Mouse (Mus musculus) C2C12 (cell line): ENCODE results near the gene Anxa5. TPM values are rescaled to one million over a fixed set of nuclear protein-coding genes. Genes with fewer than 3 reads are reported as not detected.

Experiments used
- H3K27me3 ChIP-seq: one replicate; pipeline ENCODE4 v1.6.1; 2011; ENCODE audit not compliant: control insufficient read depth, insufficient read depth, insufficient read length
- H3K36me3 ChIP-seq: one replicate; pipeline ENCODE4 v1.6.1; 2011; ENCODE audit not compliant: control insufficient read depth, insufficient read depth
- H3K4me3 ChIP-seq: one replicate; pipeline ENCODE4 v1.5.1; 2011; ENCODE audit warnings: mild to moderate bottlenecking, control low read depth; ENCODE audit not compliant: poor library complexity, insufficient read depth, severe bottlenecking
- H3K79me2 ChIP-seq: one replicate; pipeline ENCODE4 v1.6.1; 2011; ENCODE audit not compliant: control insufficient read depth, insufficient read depth
- H3K79me3 ChIP-seq: one replicate; pipeline ENCODE4 v1.6.1; 2011; ENCODE audit warnings: low read depth, control low read depth
- H3ac ChIP-seq: one replicate; pipeline ENCODE3; 2011; ENCODE audit warnings: low read depth; ENCODE audit not compliant: control insufficient read depth, insufficient read length
- CEBPB ChIP-seq: IDR thresholded peaks from one replicate; pipeline ENCODE4 v1.6.1; 2011; ENCODE audit warnings: low read depth, mild to moderate bottlenecking, control low read depth, moderate library complexity
- CTCF ChIP-seq: IDR thresholded peaks from one replicate; pipeline ENCODE4 v1.5.1; 2011; ENCODE audit not compliant: control insufficient read depth, insufficient read depth, insufficient read length
- FOSL1 ChIP-seq: IDR thresholded peaks from one replicate; pipeline ENCODE4 v1.8.0; 2011; ENCODE audit warnings: mild to moderate bottlenecking, low read length; ENCODE audit not compliant: poor library complexity, insufficient read depth, severe bottlenecking
- MAX ChIP-seq: IDR thresholded peaks from one replicate; pipeline ENCODE4 v1.6.1; 2011; ENCODE audit warnings: mild to moderate bottlenecking, control low read depth
- MYOD1 ChIP-seq: IDR thresholded peaks from one replicate; pipeline ENCODE4 v1.6.1; 2011; ENCODE audit warnings: low read depth; ENCODE audit not compliant: control insufficient read depth, insufficient read length
- MYOG ChIP-seq: IDR thresholded peaks from one replicate; pipeline ENCODE4 v1.6.1; 2011; ENCODE audit not compliant: control insufficient read depth, insufficient read length; ENCODE audit errors: extremely low read depth
- USF1 ChIP-seq: IDR thresholded peaks from one replicate; pipeline ENCODE4 v1.6.1; 2011; ENCODE audit warnings: low read depth, mild to moderate bottlenecking, control low read depth, moderate library complexity
- polyA plus RNA-seq: library from polyadenylated mRNA; unstranded; fragments of >200 nt; fragmentation: generic; extraction: Trizol; gene quantifications from one replicate; pipeline ENCODE4 v1.2.1, GENCODE M21; 2012; ENCODE audit warnings: missing spikeins

The Anxa5 gene
- polyA plus RNA-seq, 1 experiment: 441 TPM

DNA sequence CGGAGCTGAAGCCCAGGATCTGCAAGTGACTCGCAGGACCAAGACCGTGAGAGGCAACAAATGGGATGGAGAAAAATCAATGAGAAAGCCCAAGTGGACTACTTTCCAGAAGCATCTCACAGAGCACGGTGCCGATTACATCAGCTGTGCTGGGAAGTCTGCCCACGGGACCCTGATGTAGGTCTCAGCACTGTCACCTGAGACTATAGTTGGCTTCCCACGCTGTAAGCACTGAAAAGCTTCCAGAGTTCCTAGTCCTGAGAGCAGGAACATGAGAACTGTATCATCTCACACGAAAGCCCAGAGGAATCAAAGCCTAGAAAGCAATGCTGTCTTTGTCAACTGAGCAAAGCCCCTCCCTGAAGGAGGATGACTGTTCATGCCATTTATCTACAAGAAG is 20.6 kb downstream of the Anxa5 start:
- TF ChIP-seq USF1: no peak
- TF ChIP-seq MYOD1: no peak
- TF ChIP-seq CTCF: no peak
- no peak for TF ChIP-seq FOSL1
- TF ChIP-seq MAX: no peak
- TF ChIP-seq CEBPB: no peak
- no peaks in the 10 kb centered on the region for H3K27me3 ChIP-seq
- peaks cover 4% of the 10 kb centered on the region for H3K79me3 ChIP-seq
- no peak overlapping the region for H3K4me3 ChIP-seq
- no peak overlapping the region for H3ac ChIP-seq
- H3K36me3 ChIP-seq: peaks cover 99% of the 10 kb centered on the region
- peaks cover 26% of the 10 kb centered on the region for H3K79me2 ChIP-seq

DNA sequence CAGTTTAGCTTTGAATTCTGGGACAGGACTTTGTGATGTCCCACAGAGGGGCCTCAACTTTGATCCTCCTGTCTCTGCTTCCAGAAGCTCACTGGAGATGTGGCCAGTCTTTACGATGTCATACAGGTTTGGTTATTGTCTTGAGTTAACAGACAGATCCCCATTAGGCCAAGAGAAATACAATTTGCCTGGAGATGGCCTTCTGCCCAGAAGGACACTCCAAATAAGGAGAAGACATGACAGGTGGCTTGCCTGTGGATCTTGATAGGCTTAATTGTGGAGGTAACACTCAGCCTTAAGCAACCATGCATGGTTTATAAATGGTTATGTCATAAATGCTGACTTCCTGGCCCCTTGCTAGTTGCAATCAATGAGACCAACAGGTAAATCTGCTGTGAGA is 23.2 kb downstream of the Anxa5 start:
- no peaks in the 10 kb centered on the region for H3K27me3 ChIP-seq
- peaks cover 12% of the 10 kb centered on the region for H3K79me2 ChIP-seq
- H3ac ChIP-seq: no peak overlapping the region
- TF ChIP-seq USF1 (no peak), MYOD1 (peak; percentile 85), CEBPB (no peak)
- H3K79me3 ChIP-seq: peaks cover 2% of the 10 kb centered on the region
- no peak overlapping the region for H3K4me3 ChIP-seq
- peaks cover 91% of the 10 kb centered on the region for H3K36me3 ChIP-seq

DNA sequence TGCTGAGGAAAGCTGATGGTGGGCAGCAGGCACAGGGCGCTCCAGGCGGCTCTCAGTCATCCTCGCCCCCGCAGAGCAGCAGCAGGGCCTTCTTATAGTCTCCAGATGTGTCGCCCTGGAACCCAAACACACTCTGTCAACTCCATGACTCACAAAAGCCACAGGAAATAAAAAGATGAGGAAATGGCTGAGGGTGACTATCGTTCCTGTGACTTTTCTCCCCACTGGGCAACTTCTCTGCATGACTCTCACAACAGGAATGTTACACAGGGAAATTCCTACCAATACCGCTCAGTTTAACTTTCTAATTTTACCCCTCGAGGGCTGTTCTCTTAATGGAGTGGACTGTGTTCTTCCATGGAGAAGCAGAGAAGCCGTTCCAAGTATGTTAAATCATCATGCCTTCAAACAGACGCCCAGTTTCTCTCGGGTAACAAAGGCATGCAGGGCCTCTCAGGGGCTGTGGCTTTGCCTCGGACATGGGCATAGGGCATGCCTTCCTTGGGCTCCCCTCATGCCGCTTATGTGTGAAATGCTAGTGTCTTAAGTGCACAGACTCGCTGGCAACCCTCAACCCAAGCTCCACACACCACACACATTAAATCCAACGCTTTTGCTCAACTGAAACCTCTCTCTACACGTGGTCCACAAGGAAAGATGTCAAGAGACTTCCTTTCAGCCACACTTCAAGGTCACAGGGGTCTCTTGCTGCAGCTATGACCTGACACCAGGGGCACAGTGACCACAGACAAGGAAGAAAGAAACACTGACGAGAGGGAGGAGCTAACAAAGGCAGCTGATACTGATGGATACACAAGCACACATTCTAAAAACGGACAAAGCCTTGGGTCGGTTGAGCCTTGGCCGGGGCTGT is 26.2 kb downstream of the Anxa5 start:
- H3K36me3 ChIP-seq: peaks cover 83% of the 10 kb centered on the region

DNA sequence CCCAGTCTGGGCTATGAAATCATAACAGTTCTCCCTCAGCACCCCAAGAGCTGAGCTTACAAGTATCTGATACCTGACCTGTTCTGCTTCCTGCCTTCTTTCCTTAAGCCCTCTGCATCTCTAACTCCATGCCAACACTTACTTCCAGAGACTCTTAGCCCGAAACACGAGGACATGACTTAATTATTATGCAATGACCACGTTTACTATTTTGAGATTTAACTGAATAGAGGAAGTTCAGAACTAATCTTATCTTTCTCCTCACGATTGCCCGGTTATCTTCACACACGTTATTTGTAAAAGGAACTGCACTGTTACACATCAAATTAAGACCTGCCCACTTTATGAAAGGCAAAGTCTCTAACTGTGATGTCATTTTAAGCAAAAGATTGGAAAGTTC is 28.8 kb downstream of the Anxa5 start:
- TF ChIP-seq CEBPB (no peak), CTCF (no peak)
- H3K36me3 ChIP-seq: peaks cover 59% of the 10 kb centered on the region
- H3K79me2 ChIP-seq: no peaks in the 10 kb centered on the region
- no peaks in the 10 kb centered on the region for H3K27me3 ChIP-seq
- no peak overlapping the region for H3ac ChIP-seq
- no peak overlapping the region for H3K4me3 ChIP-seq
- H3K79me3 ChIP-seq: no peaks in the 10 kb centered on the region

More for the DNA sequence above, 26.2 kb downstream of the Anxa5 start:
- Histone ChIP-seq H3K79me3 (no peaks in the 10 kb centered on the region), H3ac (peak overlapping the region; percentile 38), H3K79me2 (no peaks in the 10 kb centered on the region), H3K27me3 (no peaks in the 10 kb centered on the region), H3K4me3 (no peak overlapping the region)
- TF ChIP-seq MYOG (no peak), MAX (peak; percentile 85), FOSL1 (peak; percentile 85), CTCF (no peak), MYOD1 (peak; percentile 28), CEBPB (peak; percentile 83)

DNA sequence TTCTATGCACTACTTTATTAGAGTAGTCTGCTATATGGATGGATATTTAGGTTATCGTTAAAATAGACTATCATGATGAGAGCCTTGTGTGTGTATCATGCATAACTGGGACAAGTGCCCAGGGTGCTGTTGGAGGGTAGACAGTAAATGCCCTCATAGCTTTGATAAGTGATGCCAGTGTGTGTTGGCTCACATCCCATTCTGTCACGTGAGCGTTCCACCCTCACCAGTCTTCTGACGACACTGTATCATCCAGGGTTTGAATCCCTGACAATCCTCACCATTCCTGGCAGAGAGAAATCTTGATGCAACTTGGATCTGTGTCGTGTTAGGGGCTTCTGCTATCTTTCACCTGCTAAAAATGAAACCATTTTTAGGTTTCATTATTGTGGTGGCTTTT is 29.2 kb downstream of the Anxa5 start:
- H3ac ChIP-seq: no peak overlapping the region
- H3K79me2 ChIP-seq: no peaks in the 10 kb centered on the region
- no peak for TF ChIP-seq CEBPB
- TF ChIP-seq USF1: peak; percentile 58
- no peak for TF ChIP-seq MAX
- no peak for TF ChIP-seq FOSL1
- no peak for TF ChIP-seq MYOD1
- H3K4me3 ChIP-seq: no peak overlapping the region
- H3K36me3 ChIP-seq: peaks cover 55% of the 10 kb centered on the region
- no peaks in the 10 kb centered on the region for H3K79me3 ChIP-seq
- H3K27me3 ChIP-seq: no peaks in the 10 kb centered on the region

DNA sequence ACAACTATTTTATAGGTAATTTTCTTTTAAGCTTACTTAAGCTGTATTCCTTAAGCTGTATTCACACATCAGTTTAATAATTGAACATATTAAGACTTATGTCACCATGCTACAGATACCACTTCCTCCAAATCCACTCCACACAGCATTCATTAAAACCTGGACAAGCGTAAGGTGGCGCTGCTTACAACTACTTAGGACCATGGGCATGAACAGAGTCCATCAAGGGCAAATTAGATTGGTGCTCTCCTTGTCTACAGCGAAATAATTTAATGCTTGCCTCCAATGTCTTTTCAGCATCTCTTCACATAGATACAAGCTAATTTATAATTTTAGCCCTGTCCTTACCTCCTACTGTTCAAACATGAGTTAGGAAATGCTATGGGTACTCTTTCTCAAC is 29.7 kb downstream of the Anxa5 start:
- no peak overlapping the region for H3K4me3 ChIP-seq
- no peak for TF ChIP-seq USF1
- no peak for TF ChIP-seq MYOG
- no peak for TF ChIP-seq MAX
- no peak for TF ChIP-seq FOSL1
- TF ChIP-seq CTCF: no peak
- no peak for TF ChIP-seq CEBPB
- no peak for TF ChIP-seq MYOD1
- no peak overlapping the region for H3ac ChIP-seq
- no peaks in the 10 kb centered on the region for H3K27me3 ChIP-seq
- H3K36me3 ChIP-seq: peaks cover 51% of the 10 kb centered on the region
- H3K79me2 ChIP-seq: no peaks in the 10 kb centered on the region
- no peaks in the 10 kb centered on the region for H3K79me3 ChIP-seq
